Mouse (Mus musculus) neural tube, embryonic 11.5 days (tissue): ENCODE measurements around the gene Angptl4. TPM values are rescaled to one million over a fixed set of nuclear protein-coding genes. Genes with fewer than 3 reads are reported as not detected.
A peak's percentile ranks its signal among the peaks of the same experiment; 100 is the strongest.

ENCODE experiments used
- ATAC-seq: fragments of 200-750 bp; cut with Nextera tagmentation; 2 replicates; pipeline ENCODE4 v1.8.0; 2017; ENCODE audit warnings: moderate number of reproducible peaks, mild to moderate bottlenecking, moderate TSS enrichment, moderate library complexity; ENCODE audit not compliant: insufficient read depth, low FRiP score, low TSS enrichment
- DNase-seq: peaks from one replicate; pipeline ENCODE4 v3.0.0-alpha.2; 2015; ENCODE audit warnings: low spot score
- H3K27ac ChIP-seq: fragments of 300-500 bp; sonication (generic); 2 replicates; pipeline ENCODE4 v1.5.1; 2014; ENCODE audit warnings: low read depth, mild to moderate bottlenecking, low read length
- H3K27me3 ChIP-seq: fragments of 300-500 bp; sonication (generic); 2 replicates; pipeline ENCODE4 v1.6.1; 2014; ENCODE audit warnings: mild to moderate bottlenecking, low read length, mixed read lengths; ENCODE audit not compliant: control insufficient read depth, insufficient read depth
- H3K36me3 ChIP-seq: fragments of 300-500 bp; sonication (generic); 2 replicates; pipeline ENCODE4 v1.6.1; 2014; ENCODE audit warnings: mild to moderate bottlenecking, low read length, moderate library complexity, mixed read lengths; ENCODE audit not compliant: control insufficient read depth, insufficient read depth
- H3K4me1 ChIP-seq: fragments of 300-500 bp; sonication (generic); 2 replicates; pipeline ENCODE4 v1.6.1; 2014; ENCODE audit warnings: low read length, mixed read lengths; ENCODE audit not compliant: control insufficient read depth, insufficient read depth
- H3K4me2 ChIP-seq: fragments of 300-500 bp; sonication (generic); 2 replicates; pipeline ENCODE4 v1.6.1; 2014; ENCODE audit warnings: low read depth, mild to moderate bottlenecking, moderate library complexity
- H3K4me3 ChIP-seq: fragments of 300-500 bp; sonication (generic); 2 replicates; pipeline ENCODE4 v1.5.1; 2014; ENCODE audit warnings: low read depth, low read length
- H3K9ac ChIP-seq: fragments of 300-500 bp; sonication (generic); 2 replicates; pipeline ENCODE4 v1.6.1; 2014; ENCODE audit warnings: mild to moderate bottlenecking, low read length
- H3K9me3 ChIP-seq: fragments of 300-500 bp; sonication (generic); 2 replicates; pipeline ENCODE4 v1.6.1; 2016; ENCODE audit warnings: low read length; ENCODE audit not compliant: control insufficient read depth
- WGBS: fragments of 180-500 bp; shearing (Covaris S2); extraction: QIAGEN DNeasy Blood & Tissue Kit; methylation state at CpG from one replicate; pipeline ENCODE4 v1.1.7; 2014; 5-methylcytosine and 5-hydroxymethylcytosine counted together
- polyA plus RNA-seq: library from polyadenylated mRNA; unstranded; fragments of >200 nt; fragmentation: Nextera tagmentation; extraction: Ambion mirVana; gene quantifications from 2 replicates; pipeline ENCODE4 v1.2.1, GENCODE M21; 2014

Angptl4 gene
- polyA plus RNA-seq, 1 experiment from 2014 or later = 14.9 TPM

GRCm38 (mm10) chr17:33822436-33822959, 40.9 kb upstream of the Angptl4 start:
- Histone ChIP-seq H3K4me2 (no peak overlapping the region), H3K4me3 (no peak overlapping the region), H3K27ac (no peak overlapping the region), H3K9ac (no peak overlapping the region), H3K4me1 (peaks cover 19% of the 10 kb centered on the region), H3K36me3 (peaks cover 9% of the 10 kb centered on the region), H3K27me3 (no peaks in the 10 kb centered on the region), H3K9me3 (no peaks in the 10 kb centered on the region)
- DNase-seq = no peak
- WGBS = 80% methylated on average over 1 of the region's 1 CpGs
- no peak for ATAC-seq

GRCm38 (mm10) chr17:33817969-33818643, 36.5 kb upstream of the Angptl4 start:
- Histone ChIP-seq H3K4me2 (peak overlapping the region; percentile 48), H3K36me3 (peaks cover 7% of the 10 kb centered on the region), H3K27ac (peak overlapping the region; percentile 80), H3K4me1 (peaks cover 14% of the 10 kb centered on the region), H3K9ac (peak overlapping the region; percentile 74), H3K4me3 (peak overlapping the region; percentile 26), H3K9me3 (no peaks in the 10 kb centered on the region), H3K27me3 (no peaks in the 10 kb centered on the region)
- 20% methylated on average over 33 of the region's 33 CpGs for WGBS
- ATAC-seq (peak; percentile 2), DNase-seq (no peak)

GRCm38 (mm10) chr17:33817184-33817968, 35.7 kb upstream of the Angptl4 start:
- Histone ChIP-seq H3K9me3 (no peaks in the 10 kb centered on the region), H3K9ac (peak overlapping the region; percentile 74), H3K4me1 (peaks cover 12% of the 10 kb centered on the region), H3K27ac (peak overlapping the region; percentile 80), H3K4me3 (peak overlapping the region; percentile 26), H3K36me3 (peaks cover 7% of the 10 kb centered on the region), H3K4me2 (peak overlapping the region; percentile 48), H3K27me3 (no peaks in the 10 kb centered on the region)
- under 1% methylated on average over 89 of the region's 89 CpGs for WGBS
- peak; percentile 98 for DNase-seq
- ATAC-seq = peak; percentile 95

GRCm38 (mm10) chr17:33816612-33817011, 35.0 kb upstream of the Angptl4 start:
- Histone ChIP-seq H3K9me3 (no peaks in the 10 kb centered on the region), H3K4me1 (peaks cover 12% of the 10 kb centered on the region), H3K9ac (no peak overlapping the region), H3K27me3 (no peaks in the 10 kb centered on the region), H3K36me3 (peaks cover 3% of the 10 kb centered on the region), H3K27ac (no peak overlapping the region), H3K4me3 (no peak overlapping the region), H3K4me2 (peak overlapping the region; percentile 48; the same call in 1 of the 2 replicates)
- 78% methylated on average over 5 of the region's 5 CpGs for WGBS
- DNase-seq (no peak), ATAC-seq (no peak)

GRCm38 (mm10) chr17:33815399-33815798, 33.8 kb upstream of the Angptl4 start:
- no peak for ATAC-seq
- 94% methylated on average over 5 of the region's 6 CpGs for WGBS
- H3K27ac ChIP-seq = no peak overlapping the region
- DNase-seq = no peak
- no peak overlapping the region for H3K9ac ChIP-seq
- H3K4me3 ChIP-seq = no peak overlapping the region
- peaks cover 8% of the 10 kb centered on the region for H3K27me3 ChIP-seq
- H3K36me3 ChIP-seq = no peaks in the 10 kb centered on the region; the same call in none of the 2 replicates
- H3K9me3 ChIP-seq = no peaks in the 10 kb centered on the region
- H3K4me2 ChIP-seq = no peak overlapping the region
- H3K4me1 ChIP-seq = peaks cover 12% of the 10 kb centered on the region

- DNase-seq (no peak), ATAC-seq (no peak)
- no peaks in the 10 kb centered on the region for H3K36me3 ChIP-seq
- H3K4me3 ChIP-seq = no peak overlapping the region
- peaks cover 8% of the 10 kb centered on the region for H3K27me3 ChIP-seq
- H3K4me1 ChIP-seq = peaks cover 6% of the 10 kb centered on the region
- H3K9ac ChIP-seq = no peak overlapping the region
- no peak overlapping the region for H3K4me2 ChIP-seq
- no peak overlapping the region for H3K27ac ChIP-seq
- no peaks in the 10 kb centered on the region for H3K9me3 ChIP-seq
- WGBS = 68% methylated on average over 4 of the region's 4 CpGs
Observed at GRCm38 (mm10) chr17:33812990-33813389, 31.4 kb upstream of the Angptl4 start.

GRCm38 (mm10) chr17:33812475-33812874, 30.8 kb upstream of the Angptl4 start:
- Histone ChIP-seq H3K9ac (no peak overlapping the region), H3K4me3 (no peak overlapping the region), H3K27me3 (peaks cover 8% of the 10 kb centered on the region), H3K27ac (no peak overlapping the region), H3K9me3 (no peaks in the 10 kb centered on the region), H3K36me3 (no peaks in the 10 kb centered on the region), H3K4me1 (peaks cover 3% of the 10 kb centered on the region; the same call in 1 of the 2 replicates), H3K4me2 (no peak overlapping the region)
- WGBS = 53% methylated on average over 3 of the region's 3 CpGs
- DNase-seq (no peak), ATAC-seq (no peak)

- Histone ChIP-seq H3K27me3 (peaks cover 8% of the 10 kb centered on the region), H3K27ac (no peak overlapping the region), H3K4me2 (peak overlapping the region; percentile 47), H3K36me3 (no peaks in the 10 kb centered on the region), H3K4me3 (peak overlapping the region; percentile 49), H3K4me1 (no peaks in the 10 kb centered on the region), H3K9ac (no peak overlapping the region), H3K9me3 (no peaks in the 10 kb centered on the region)
- no peak for DNase-seq
- 27% methylated on average over 7 of the region's 7 CpGs for WGBS
- ATAC-seq = no peak
Observed at GRCm38 (mm10) chr17:33811142-33811516, 29.5 kb upstream of the Angptl4 start.
